Mouse (Mus musculus) gastrocnemius, adult 8-10 months (tissue): Measurements from ENCODE around the gene Rps10. TPM values are rescaled to one million over a fixed set of nuclear protein-coding genes. Genes with fewer than 3 reads are reported as not detected.
A peak's percentile ranks its signal among the peaks of the same experiment; 100 is the strongest.

Source experiments
- DNase-seq, 2 experiments: peaks; one replicate each; pipeline ENCODE4 v3.0.0; 2022; ENCODE audit warnings: low spot score in 2 of 2
- total RNA-seq, 4 experiments: library from RNA; stranded (reverse); gene quantifications; 2 replicates each; pipeline ENCODE4 v1.2.4; 2022

Rps10 gene
- total RNA-seq, 4 experiments from 2014 or later, result 332 to 455 (median 370) TPM

- DNase-seq, result no peak
Measured at GRCm38 (mm10) chr17:27613016-27613415, 23.5 kb downstream of the Rps10 start.

- DNase-seq, result no peak
Measured at GRCm38 (mm10) chr17:27611994-27612393, 24.5 kb downstream of the Rps10 start.

GRCm38 (mm10) chr17:27611519-27611884 is 25.0 kb downstream of the Rps10 start:
- no peak for DNase-seq

GRCm38 (mm10) chr17:27610679-27611518 is 25.6 kb downstream of the Rps10 start:
- no peak for DNase-seq

- no peak for DNase-seq
Measured at GRCm38 (mm10) chr17:27609576-27609975, 26.9 kb downstream of the Rps10 start.

- peak; percentile 65 to 81 for DNase-seq
Measured at GRCm38 (mm10) chr17:27603522-27604234, 32.8 kb downstream of the Rps10 start.

- no peak for DNase-seq
Measured at GRCm38 (mm10) chr17:27603036-27603435, 33.4 kb downstream of the Rps10 start.

GRCm38 (mm10) chr17:27600869-27601268 is 35.6 kb downstream of the Rps10 start:
- DNase-seq, result no peak

- no peak for DNase-seq
Measured at GRCm38 (mm10) chr17:27600286-27600685, 36.2 kb downstream of the Rps10 start.

- DNase-seq, result peak in 1 of 2 experiments; percentile 39
Measured at GRCm38 (mm10) chr17:27596376-27597190, 39.9 kb downstream of the Rps10 start.

- no peak for DNase-seq
Measured at GRCm38 (mm10) chr17:27595659-27596375, 40.7 kb downstream of the Rps10 start.

- no peak for DNase-seq
Measured at GRCm38 (mm10) chr17:27592565-27592910, 43.9 kb downstream of the Rps10 start.

- DNase-seq, result no peak
Measured at GRCm38 (mm10) chr17:27591826-27592564, 44.5 kb downstream of the Rps10 start.

GRCm38 (mm10) chr17:27588231-27588630 is 48.2 kb downstream of the Rps10 start:
- no peak for DNase-seq

- peak; percentile 67 to 81 for DNase-seq
Measured at GRCm38 (mm10) chr17:27587252-27587651, 49.2 kb downstream of the Rps10 start.

- DNase-seq, result no peak
Measured at GRCm38 (mm10) chr17:27586661-27587060, 49.8 kb downstream of the Rps10 start.

- no peak for DNase-seq
Measured at GRCm38 (mm10) chr17:27583185-27583894, 53.1 kb downstream of the Rps10 start.
